Mouse (Mus musculus) heart, postnatal 0 days (tissue): ENCODE data around the gene Troap. TPM values are rescaled to one million over a fixed set of nuclear protein-coding genes. Genes with fewer than 3 reads are reported as not detected.

Experiments used
- ATAC-seq: fragments of 200-750 bp; cut with Nextera tagmentation; 2 replicates; pipeline ENCODE4 v1.8.0; 2017; ENCODE audit warnings: low read depth, moderate number of reproducible peaks, moderate library complexity; ENCODE audit not compliant: insufficient read depth
- DNase-seq: peaks from one replicate; pipeline ENCODE4 v3.0.0-alpha.2; 2016; ENCODE audit warnings: low spot score
- H3K27ac ChIP-seq: fragments of 300-500 bp; sonication (generic); 2 replicates; pipeline ENCODE4 v1.5.1; 2014; ENCODE audit warnings: low read depth, mild to moderate bottlenecking
- H3K27me3 ChIP-seq: fragments of 300-500 bp; sonication (generic); 2 replicates; pipeline ENCODE4 v1.6.1; 2014; ENCODE audit warnings: low read length, mixed read lengths; ENCODE audit not compliant: control insufficient read depth, insufficient read depth
- H3K36me3 ChIP-seq: fragments of 300-500 bp; sonication (generic); replicated peaks from 2 replicates; pipeline ENCODE4 v1.6.1; 2014; ENCODE audit warnings: low read length, mixed read lengths; ENCODE audit not compliant: control insufficient read depth, insufficient read depth
- H3K4me1 ChIP-seq: fragments of 300-500 bp; sonication (generic); 2 replicates; pipeline ENCODE4 v1.6.1; 2014; ENCODE audit warnings: antibody characterized with exemption; ENCODE audit not compliant: control insufficient read depth, insufficient read depth
- H3K4me2 ChIP-seq: fragments of 300-500 bp; sonication (generic); 2 replicates; pipeline ENCODE4 v1.6.1; 2014; ENCODE audit warnings: low read depth, mild to moderate bottlenecking, low read length, moderate library complexity
- H3K4me3 ChIP-seq: fragments of 300-500 bp; sonication (generic); 2 replicates; pipeline ENCODE4 v1.5.1; 2014; ENCODE audit warnings: low read depth, low read length
- H3K9ac ChIP-seq: fragments of 300-500 bp; sonication (generic); replicated peaks from 2 replicates; pipeline ENCODE4 v1.6.1; 2014; ENCODE audit warnings: low read depth, low read length, mixed read lengths
- H3K9me3 ChIP-seq: fragments of 300-500 bp; sonication (generic); replicated peaks from 2 replicates; pipeline ENCODE4 v1.6.1; 2016; ENCODE audit warnings: low read length; ENCODE audit not compliant: control insufficient read depth
- CTCF ChIP-seq: IDR thresholded peaks from 2 replicates; pipeline ENCODE4 v1.5.1; 2016; ENCODE audit warnings: antibody characterized with exemption, control low read depth, low read depth
- EP300 ChIP-seq: IDR thresholded peaks from 2 replicates; pipeline ENCODE4 v1.6.1; 2016; ENCODE audit warnings: antibody characterized with exemption, low read depth
- WGBS: fragments of 180-500 bp; shearing (Covaris S2); extraction: QIAGEN DNeasy Blood & Tissue Kit; methylation state at CpG from one replicate; pipeline ENCODE4 v1.1.7; 2014; 5-methylcytosine and 5-hydroxymethylcytosine counted together
- polyA plus RNA-seq: library from polyadenylated mRNA; unstranded; fragments of >200 nt; fragmentation: Nextera tagmentation; extraction: Ambion mirVana; gene quantifications from 2 replicates; pipeline ENCODE4 v1.2.1, GENCODE M21; 2015
- total RNA-seq: library from RNA; depleted of rRNA; stranded (reverse); fragments of >200 nt; gene quantifications from 2 replicates; pipeline ENCODE4 v1.2.3, GENCODE M21; 2014; ENCODE audit warnings: low replicate concordance

Troap gene
- total and polyA plus RNA-seq, 2 experiments from 2014 or later: 7.0 to 19.1 TPM

DNA sequence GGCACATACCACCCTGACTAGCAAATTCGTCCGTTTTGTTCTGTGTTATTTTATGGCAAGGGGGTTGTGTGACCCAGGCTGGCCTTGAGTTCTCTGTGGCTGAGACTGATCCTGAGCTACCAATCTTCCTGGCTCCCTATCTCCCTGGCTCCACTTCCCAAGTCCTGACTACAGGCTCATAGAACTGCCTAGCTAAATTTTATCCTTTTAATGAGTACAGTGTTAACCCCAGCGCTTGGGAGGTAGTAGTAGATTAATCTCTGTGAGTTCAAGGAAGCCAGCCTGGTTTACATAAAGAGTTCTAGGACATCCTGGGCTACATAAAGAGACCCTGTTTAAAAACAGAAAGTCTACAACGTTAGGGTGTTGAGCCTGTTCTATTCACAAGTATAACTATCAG, 37.4 kb downstream of the Troap start:
- WGBS: 54% methylated on average over 4 of the region's 4 CpGs
- DNase-seq: no peak
- H3K4me3 ChIP-seq: no peak overlapping the region
- no peaks in the 10 kb centered on the region for H3K9me3 ChIP-seq
- no peaks in the 10 kb centered on the region for H3K4me1 ChIP-seq
- no peak overlapping the region for H3K27ac ChIP-seq
- ATAC-seq: no peak
- no peaks in the 10 kb centered on the region for H3K36me3 ChIP-seq
- no peaks in the 10 kb centered on the region for H3K27me3 ChIP-seq
- H3K4me2 ChIP-seq: no peak overlapping the region
- H3K9ac ChIP-seq: no peak overlapping the region
- TF ChIP-seq CTCF (no peak), EP300 (no peak)

DNA sequence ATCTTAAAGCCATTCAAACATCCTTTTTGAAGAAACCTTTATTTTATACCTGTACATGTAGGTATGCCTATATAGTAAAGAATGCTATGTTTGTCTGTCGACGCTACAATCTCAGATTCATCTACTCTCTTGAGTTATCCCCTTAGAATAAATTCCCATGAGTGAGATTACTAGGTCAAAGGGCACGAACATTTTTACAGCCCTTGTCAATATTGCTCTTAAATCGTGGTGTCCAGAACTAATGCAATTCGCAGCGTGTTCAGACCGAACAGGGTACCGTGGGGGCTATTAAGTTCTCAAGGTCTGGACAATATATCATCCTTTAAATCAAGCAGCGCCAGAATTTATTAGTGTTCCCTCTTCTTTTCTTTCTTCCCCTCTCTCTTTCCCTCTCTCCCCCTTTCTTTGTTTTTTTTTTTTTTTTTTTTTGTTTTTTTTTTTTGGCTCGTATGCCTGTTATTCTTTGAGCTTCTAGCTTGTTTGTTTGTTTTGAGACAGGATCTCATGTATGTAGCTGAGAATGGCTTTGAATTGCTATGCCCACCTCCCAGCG, 38.5 kb downstream of the Troap start:
- no peak overlapping the region for H3K9ac ChIP-seq
- ATAC-seq (no peak), DNase-seq (no peak)
- TF ChIP-seq EP300: no peak
- no peak for TF ChIP-seq CTCF
- H3K36me3 ChIP-seq: no peaks in the 10 kb centered on the region
- no peaks in the 10 kb centered on the region for H3K4me1 ChIP-seq
- no peak overlapping the region for H3K4me3 ChIP-seq
- no peaks in the 10 kb centered on the region for H3K9me3 ChIP-seq
- no peak overlapping the region for H3K4me2 ChIP-seq
- no peaks in the 10 kb centered on the region for H3K27me3 ChIP-seq
- WGBS: 72% methylated on average over 11 of the region's 11 CpGs
- no peak overlapping the region for H3K27ac ChIP-seq

- no peak overlapping the region for H3K4me3 ChIP-seq
- WGBS: 8% methylated on average over 9 of the region's 9 CpGs
- ATAC-seq (no peak), DNase-seq (no peak)
- H3K9ac ChIP-seq: no peak overlapping the region
- no peak overlapping the region for H3K4me2 ChIP-seq
- H3K27me3 ChIP-seq: no peaks in the 10 kb centered on the region
- no peaks in the 10 kb centered on the region for H3K9me3 ChIP-seq
- H3K27ac ChIP-seq: no peak overlapping the region
- TF ChIP-seq CTCF (peak; percentile 40), EP300 (no peak)
- no peaks in the 10 kb centered on the region for H3K4me1 ChIP-seq
- no peaks in the 10 kb centered on the region for H3K36me3 ChIP-seq
Observed at GRCm38 (mm10) chr15:99113396-99113975, 39.1 kb downstream of the Troap start.

- H3K4me2 ChIP-seq: no peak overlapping the region
- no peaks in the 10 kb centered on the region for H3K9me3 ChIP-seq
- ATAC-seq (no peak), DNase-seq (no peak)
- no peak overlapping the region for H3K4me3 ChIP-seq
- H3K4me1 ChIP-seq: no peaks in the 10 kb centered on the region
- H3K27me3 ChIP-seq: no peaks in the 10 kb centered on the region
- H3K36me3 ChIP-seq: no peaks in the 10 kb centered on the region
- no peak overlapping the region for H3K9ac ChIP-seq
- no peak for TF ChIP-seq EP300
- TF ChIP-seq CTCF: no peak
- H3K27ac ChIP-seq: no peak overlapping the region
- 56% methylated on average over 14 of the region's 14 CpGs for WGBS
Observed at GRCm38 (mm10) chr15:99114312-99115064, 40.1 kb downstream of the Troap start.

DNA sequence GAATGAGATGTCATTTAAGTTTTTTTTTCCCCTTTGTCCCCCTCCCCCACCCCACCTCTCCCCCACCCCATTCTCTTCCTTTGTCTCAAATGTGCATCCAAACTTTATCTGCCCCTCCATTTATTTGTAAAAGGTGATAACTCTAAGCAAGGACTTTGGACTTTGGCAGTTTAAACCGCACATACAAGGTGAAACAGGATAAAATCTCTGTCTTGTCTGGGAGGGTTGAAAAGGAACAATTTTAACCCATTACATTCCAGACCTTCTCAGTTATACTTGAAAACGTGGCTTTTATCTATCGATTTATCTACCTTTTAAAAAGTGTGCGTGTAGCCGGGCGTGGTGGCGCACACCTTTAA, 40.7 kb downstream of the Troap start:
- WGBS: 88% methylated on average over 7 of the region's 7 CpGs
- H3K4me2 ChIP-seq: no peak overlapping the region
- H3K36me3 ChIP-seq: no peaks in the 10 kb centered on the region
- no peak overlapping the region for H3K4me3 ChIP-seq
- no peak for TF ChIP-seq EP300
- no peak for TF ChIP-seq CTCF
- no peaks in the 10 kb centered on the region for H3K4me1 ChIP-seq
- H3K9me3 ChIP-seq: no peaks in the 10 kb centered on the region
- H3K27me3 ChIP-seq: no peaks in the 10 kb centered on the region
- DNase-seq (no peak), ATAC-seq (no peak)
- no peak overlapping the region for H3K27ac ChIP-seq
- no peak overlapping the region for H3K9ac ChIP-seq
